In genomic region chr8:88198945-88199571, GRCm38 (mm10) we compare ENCODE assay signal across 8 mouse cellular contexts. TPM values are rescaled to one million over a fixed set of nuclear protein-coding genes. Genes with fewer than 3 reads are reported as not detected.
A peak's percentile ranks its signal among the peaks of the same experiment; 100 is the strongest.
DNase-seq lines count a peak whose midpoint lies in the region; ATAC-seq and TF ChIP-seq lines count a peak whose summit lies in the region.

Gene Tent4b (plus strand): TSS chr8:88199213.

- WGBS in forebrain, embryonic 13.5 days = under 1% methylated on average over 50 of the region's 97 CpGs
- WGBS in large intestine, adult 2 months = under 1% methylated on average over 88 of the region's 97 CpGs
- 1% methylated on average over 67 of the region's 97 CpGs for WGBS in liver, postnatal 0 days (ENCODE audit: insufficient replicate concordance)
- under 1% methylated on average over 60 of the region's 97 CpGs for WGBS in neural tube, embryonic 14.5 days

- H3K4me1 ChIP-seq in E14TG2a.4 (replicated peaks; ENCODE audit: low read depth, low read length) = peaks cover 26% of the 10 kb centered on the region
- H3K4me1 ChIP-seq in forebrain, embryonic 13.5 days = peaks cover 34% of the 10 kb centered on the region
- peaks cover 20% of the 10 kb centered on the region for H3K4me1 ChIP-seq in liver, postnatal 0 days (ENCODE audit: insufficient read depth)
- H3K4me1 ChIP-seq in neural tube, embryonic 14.5 days (ENCODE audit: control insufficient read depth, insufficient read depth, low read length) = peaks cover 18% of the 10 kb centered on the region

- TF ChIP-seq EP300 in liver, postnatal 0 days (IDR thresholded peaks at IDR 0.05; ENCODE audit: low read depth) = no peak

- peak; percentile 96 for ATAC-seq in forebrain, embryonic 13.5 days
- ATAC-seq in liver, postnatal 0 days = peak; percentile 93
- peak; percentile 96 for ATAC-seq in neural tube, embryonic 14.5 days (ENCODE audit: low read depth)

- H3K36me3 ChIP-seq in E14TG2a.4 (ENCODE audit: insufficient read depth, low read length) = peaks cover 36% of the 10 kb centered on the region
- no peaks in the 10 kb centered on the region for H3K36me3 ChIP-seq in forebrain, embryonic 13.5 days (ENCODE audit: poor library complexity, severe bottlenecking)
- no peaks in the 10 kb centered on the region for H3K36me3 ChIP-seq in liver, postnatal 0 days (replicated peaks; ENCODE audit: insufficient read depth, low read length)
- no peaks in the 10 kb centered on the region for H3K36me3 ChIP-seq in neural tube, embryonic 14.5 days (ENCODE audit: control insufficient read depth, insufficient read depth, low read length)

- peak within 1 kb of the TSS; percentile 94 for H3K4me2 ChIP-seq in forebrain, embryonic 13.5 days
- peak within 1 kb of the TSS; percentile 97 for H3K4me2 ChIP-seq in liver, postnatal 0 days (ENCODE audit: low read depth, low read length)
- H3K4me2 ChIP-seq in neural tube, embryonic 14.5 days (ENCODE audit: low read depth, low read length) = peak within 1 kb of the TSS; percentile 81

- peak within 1 kb of the TSS; percentile 91 for H3K9ac ChIP-seq in forebrain, embryonic 13.5 days
- H3K9ac ChIP-seq in liver, postnatal 0 days (replicated peaks) = peak within 1 kb of the TSS; percentile 91
- H3K9ac ChIP-seq in neural tube, embryonic 14.5 days (replicated peaks; ENCODE audit: low read depth, low read length) = peak within 1 kb of the TSS; percentile 80

- peak within 1 kb of the TSS; percentile 87 for H3K4me3 ChIP-seq in E14TG2a.4 (replicated peaks; ENCODE audit: low read length)
- peak within 1 kb of the TSS; percentile 92 for H3K4me3 ChIP-seq in forebrain, embryonic 13.5 days
- H3K4me3 ChIP-seq in liver, postnatal 0 days (ENCODE audit: low read depth, low read length) = peak within 1 kb of the TSS; percentile 86
- peak within 1 kb of the TSS; percentile 51 for H3K4me3 ChIP-seq in neural tube, embryonic 14.5 days (ENCODE audit: low read depth, low read length)

- H3K27me3 ChIP-seq in E14TG2a.4 (ENCODE audit: insufficient read depth, low read length) = peaks cover 3% of the 10 kb centered on the region; the same call in 1 of the 2 replicates
- H3K27me3 ChIP-seq in forebrain, embryonic 13.5 days = no peaks in the 10 kb centered on the region
- no peaks in the 10 kb centered on the region for H3K27me3 ChIP-seq in liver, postnatal 0 days (ENCODE audit: insufficient read depth, low read length)
- H3K27me3 ChIP-seq in neural tube, embryonic 14.5 days (ENCODE audit: control insufficient read depth, insufficient read depth, low read length) = no peaks in the 10 kb centered on the region

- peak; percentile 82 for DNase-seq in c-Kit-positive CD71-positive TER-119-positive erythroid progenitor cells, embryonic 14.5 days (ENCODE audit: low spot score)
- peak; percentile 95 to 96 for DNase-seq in heart, postnatal 10 days
- peak; percentile 61 for DNase-seq in large intestine, adult 2 months (ENCODE audit: low read depth, low spot score)
- DNase-seq in liver, postnatal 0 days = peak; percentile 95
- peak; percentile 97 for DNase-seq in testis, postnatal 10 days (ENCODE audit: low spot score)

- peak within 1 kb of the TSS; percentile 96 for H3K27ac ChIP-seq in forebrain, embryonic 13.5 days
- H3K27ac ChIP-seq in liver, postnatal 0 days (ENCODE audit: low read depth) = peak within 1 kb of the TSS; percentile 99
- H3K27ac ChIP-seq in neural tube, embryonic 14.5 days (ENCODE audit: low read depth, low read length) = peak within 1 kb of the TSS; percentile 97

- H3K9me3 ChIP-seq in E14TG2a.4 (ENCODE audit: low read length) = no peaks in the 10 kb centered on the region
- H3K9me3 ChIP-seq in forebrain, embryonic 13.5 days (replicated peaks) = no peaks in the 10 kb centered on the region
- H3K9me3 ChIP-seq in liver, postnatal 0 days (ENCODE audit: low read length) = no peaks in the 10 kb centered on the region
- H3K9me3 ChIP-seq in neural tube, embryonic 14.5 days (ENCODE audit: control insufficient read depth, low read length) = no peaks in the 10 kb centered on the region

- TF ChIP-seq CTCF in E14TG2a.4 (conservative IDR thresholded peaks at IDR 0.05; ENCODE audit: low read length) = no peak
- no peak for TF ChIP-seq CTCF in liver, postnatal 0 days (IDR thresholded peaks at IDR 0.05; ENCODE audit: low read depth)

- intact Hi-C loops in heart, postnatal 10 days (cut with DNase I) = loop anchor here (5.0 kb wide), 2 partner anchors 163 to 428 kb away; partner anchors contain the start of gene Brd7

RNA-seq across cellular contexts. Expression of gene Tent4b, which starts in this region (rescaled TPM):
- polyA plus RNA-seq in forebrain, embryonic 13.5 days (2015; fragmentation: Nextera tagmentation; extraction: Ambion mirVana) = 7.4 and 8.3 TPM in 2 replicates
- 10 to 100 TPM; 15.7 to 19.4 TPM for total RNA-seq in heart, postnatal 10 days (2021)
- 10.8 and 22.0 TPM in 2 replicates for polyA plus RNA-seq in large intestine, adult 2 months (2012; rRNA removed)
- polyA plus RNA-seq in liver, postnatal 0 days (2015; fragmentation: Nextera tagmentation; extraction: Ambion mirVana) = 4.6 and 4.8 TPM in 2 replicates
- polyA plus RNA-seq in neural tube, embryonic 14.5 days (2014; fragmentation: Nextera tagmentation; extraction: Ambion mirVana) = 16.0 and 18.8 TPM in 2 replicates

Comparison
In these comparisons a context has a peak if more than half of its experiments do, and no peak if none do; other contexts are left out.
1. Peak in every context shown above with its lines: DNase-seq, ATAC-seq, H3K4me3 ChIP-seq and H3K27ac ChIP-seq.